Mouse (Mus musculus): ENCODE results near the gene Prdx6b. TPM values are rescaled to one million over a fixed set of nuclear protein-coding genes. Genes with fewer than 3 reads are reported as not detected.

Gene Prdx6b
- not detected in 2 replicates for polyA plus RNA-seq (2014; fragmentation: Nextera tagmentation; extraction: Ambion mirVana)

DNA sequence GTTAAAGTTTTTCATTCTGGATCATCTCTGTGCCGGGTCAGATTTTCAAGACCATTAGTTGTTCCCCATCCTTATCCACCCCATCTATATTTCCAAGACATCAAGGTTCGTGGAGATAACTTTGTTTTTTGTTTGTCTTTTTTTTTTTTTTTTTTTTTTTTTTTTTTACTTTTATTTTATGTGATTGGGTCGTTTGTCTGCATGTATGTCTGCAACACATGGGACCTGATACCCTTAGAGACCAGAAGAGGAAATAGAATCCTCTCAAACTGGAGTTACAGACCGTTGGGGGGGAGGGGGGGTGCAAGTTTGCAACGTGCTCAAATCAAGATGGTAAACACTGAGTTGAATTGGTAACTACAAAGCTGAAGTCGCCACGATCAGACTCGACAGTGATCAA lies at the start of gene Prdx6b:
Gene Prdx6b (plus strand): TSS at position 301 of the 400 bp plus-strand sequence.
- DNase-seq (ENCODE audit: low spot score) = no peak
- no peak within 1 kb of the TSS for H3K27ac ChIP-seq (ENCODE audit: low read depth, low read length)
- no peak within 1 kb of the TSS for H3K4me3 ChIP-seq (ENCODE audit: low read depth, low read length)
- WGBS = 83% methylated on average over 8 of the region's 8 CpGs
- no peak within 1 kb of the TSS for H3K9ac ChIP-seq (ENCODE audit: low read length)
- no peaks in the 10 kb centered on the region for H3K36me3 ChIP-seq (ENCODE audit: control insufficient read depth, insufficient read depth, low read length)
- H3K4me2 ChIP-seq (ENCODE audit: low read depth, low read length, severe bottlenecking) = no peak within 1 kb of the TSS
- no peak for ATAC-seq (replicated peaks; ENCODE audit: low FRiP score)
- H3K27me3 ChIP-seq (ENCODE audit: control insufficient read depth, insufficient read depth, low read length) = no peaks in the 10 kb centered on the region
- no peaks in the 10 kb centered on the region for H3K9me3 ChIP-seq (ENCODE audit: control insufficient read depth, low read length)
- no peaks in the 10 kb centered on the region for H3K4me1 ChIP-seq (replicated peaks; ENCODE audit: control insufficient read depth, insufficient read depth, low read length)

DNA sequence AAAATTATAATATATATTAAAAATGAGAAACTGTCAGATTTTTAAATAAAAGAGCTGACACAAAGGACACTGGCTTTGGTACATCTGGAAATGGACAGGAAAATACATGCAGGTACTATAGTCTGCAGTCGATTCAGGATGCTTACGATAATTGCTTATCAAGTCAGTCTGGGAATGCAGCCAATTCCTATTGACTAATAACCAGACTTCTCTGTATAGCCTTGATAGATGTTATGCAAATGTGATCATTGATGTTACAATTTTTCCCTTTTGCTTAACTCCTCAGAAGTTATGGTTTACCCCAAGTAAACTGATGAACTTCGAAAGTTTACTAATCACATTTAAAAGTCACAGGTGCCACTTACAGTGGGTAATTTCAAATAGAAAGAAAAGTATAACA lies 44.8 kb upstream of the Prdx6b start:
- DNase-seq (ENCODE audit: low spot score) = no peak

DNA sequence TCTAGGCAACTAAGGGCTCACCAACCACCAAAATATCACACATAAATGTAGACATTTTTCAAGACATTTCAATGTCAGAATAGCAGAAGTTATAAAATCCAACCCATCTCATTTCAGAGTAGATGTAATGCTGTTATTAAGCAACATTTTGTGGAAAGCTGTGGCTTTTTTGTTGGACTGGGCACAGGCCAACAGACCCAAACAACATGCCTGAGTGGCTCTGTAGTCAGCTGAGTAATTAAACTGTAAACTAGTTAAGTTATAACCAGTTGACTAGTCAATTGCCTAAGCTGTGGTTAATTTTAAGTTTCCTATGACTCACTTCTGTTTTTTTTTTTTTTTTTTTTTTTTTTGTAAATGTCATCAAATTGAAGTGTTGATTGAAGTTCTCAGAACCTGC lies 44.4 kb upstream of the Prdx6b start:
- Histone ChIP-seq H3K9me3 (ENCODE audit: control insufficient read depth, low read length) (no peaks in the 10 kb centered on the region), H3K27me3 (ENCODE audit: control insufficient read depth, insufficient read depth, low read length) (no peaks in the 10 kb centered on the region), H3K4me1 (replicated peaks; ENCODE audit: control insufficient read depth, insufficient read depth, low read length) (no peaks in the 10 kb centered on the region), H3K4me2 (ENCODE audit: low read depth, low read length, severe bottlenecking) (no peak overlapping the region), H3K36me3 (ENCODE audit: control insufficient read depth, insufficient read depth, low read length) (no peaks in the 10 kb centered on the region), H3K9ac (ENCODE audit: low read length) (no peak overlapping the region), H3K4me3 (ENCODE audit: low read depth, low read length) (no peak overlapping the region), H3K27ac (ENCODE audit: low read depth, low read length) (no peak overlapping the region)
- ATAC-seq (replicated peaks; ENCODE audit: low FRiP score) = no peak
- no peak for DNase-seq (ENCODE audit: low spot score)

More for the DNA sequence above, 44.8 kb upstream of the Prdx6b start:
- H3K9me3 ChIP-seq (ENCODE audit: control insufficient read depth, low read length) = no peaks in the 10 kb centered on the region
- H3K4me1 ChIP-seq (replicated peaks; ENCODE audit: control insufficient read depth, insufficient read depth, low read length) = no peaks in the 10 kb centered on the region
- H3K4me2 ChIP-seq (ENCODE audit: low read depth, low read length, severe bottlenecking) = no peak overlapping the region
- H3K27ac ChIP-seq (ENCODE audit: low read depth, low read length) = no peak overlapping the region
- H3K9ac ChIP-seq (ENCODE audit: low read length) = no peak overlapping the region
- H3K27me3 ChIP-seq (ENCODE audit: control insufficient read depth, insufficient read depth, low read length) = no peaks in the 10 kb centered on the region
- ATAC-seq (replicated peaks; ENCODE audit: low FRiP score) = no peak
- 94% methylated on average over 3 of the region's 3 CpGs for WGBS
- H3K36me3 ChIP-seq (ENCODE audit: control insufficient read depth, insufficient read depth, low read length) = no peaks in the 10 kb centered on the region
- H3K4me3 ChIP-seq (ENCODE audit: low read depth, low read length) = no peak overlapping the region

DNA sequence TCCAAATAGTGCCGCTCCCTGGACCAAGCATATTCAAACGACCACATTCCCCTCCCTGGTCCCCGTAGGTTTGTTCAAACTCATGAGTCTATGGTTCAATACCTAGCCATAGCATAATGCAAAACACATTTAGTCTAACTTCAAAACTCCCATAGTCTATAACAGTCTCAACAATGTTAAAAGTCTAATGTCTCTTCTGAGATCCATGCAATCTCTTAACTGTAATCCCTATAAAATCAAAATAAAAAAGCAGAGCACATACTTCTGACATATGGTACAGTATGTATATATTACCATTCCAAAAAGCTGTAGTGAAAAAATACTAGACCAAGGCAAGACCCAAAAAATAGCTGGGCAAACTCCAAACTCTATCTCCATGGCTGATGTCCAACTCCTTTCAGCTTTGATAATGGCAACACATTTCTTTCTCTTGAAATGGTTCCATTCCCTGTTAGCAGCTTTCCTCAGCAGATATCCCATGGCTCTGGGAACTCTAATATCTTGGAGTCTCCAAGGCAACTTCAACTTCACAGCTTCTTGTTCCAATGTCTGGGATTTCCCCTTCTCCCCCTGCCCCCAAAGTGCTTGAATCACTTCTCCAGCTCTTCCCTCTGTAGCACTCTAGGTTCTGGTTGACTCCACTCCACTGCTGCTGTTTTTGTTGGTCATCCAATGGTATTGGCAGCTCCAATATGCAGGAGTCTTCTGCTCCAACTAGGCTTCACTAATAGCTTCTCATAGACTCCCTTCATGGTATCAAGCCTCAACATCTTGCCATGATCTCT lies 32.2 kb upstream of the Prdx6b start:
- DNase-seq (ENCODE audit: low spot score) = no peak
- H3K4me1 ChIP-seq (replicated peaks; ENCODE audit: control insufficient read depth, insufficient read depth, low read length) = no peaks in the 10 kb centered on the region
- no peak overlapping the region for H3K4me2 ChIP-seq (ENCODE audit: low read depth, low read length, severe bottlenecking)
- no peak for ATAC-seq (replicated peaks; ENCODE audit: low FRiP score)
- no peaks in the 10 kb centered on the region for H3K9me3 ChIP-seq (ENCODE audit: control insufficient read depth, low read length)
- WGBS = 89% methylated on average over 3 of the region's 3 CpGs
- H3K4me3 ChIP-seq (ENCODE audit: low read depth, low read length) = no peak overlapping the region
- no peaks in the 10 kb centered on the region for H3K36me3 ChIP-seq (ENCODE audit: control insufficient read depth, insufficient read depth, low read length)
- no peak overlapping the region for H3K27ac ChIP-seq (ENCODE audit: low read depth, low read length)
- H3K27me3 ChIP-seq (ENCODE audit: control insufficient read depth, insufficient read depth, low read length) = no peaks in the 10 kb centered on the region
- H3K9ac ChIP-seq (ENCODE audit: low read length) = no peak overlapping the region

DNA sequence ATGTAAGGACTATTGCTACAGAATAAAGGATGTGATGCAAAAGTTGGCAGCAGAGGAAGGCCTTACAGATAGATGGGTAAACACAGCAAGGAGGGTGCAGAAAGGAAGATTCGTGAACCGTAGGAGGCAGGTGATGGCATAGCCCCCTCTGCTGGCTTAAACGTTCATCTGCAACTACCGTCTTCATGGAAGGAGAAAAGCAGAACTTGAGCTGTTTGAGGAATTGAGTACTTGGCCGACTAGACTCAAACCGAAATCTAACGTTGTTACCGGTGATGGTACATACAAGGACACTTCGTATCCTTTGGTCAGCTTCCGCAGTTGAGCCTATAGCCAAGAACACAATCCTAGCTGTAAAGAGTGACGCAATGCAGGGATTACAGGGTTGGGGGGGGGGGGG lies 25.4 kb upstream of the Prdx6b start:
- Histone ChIP-seq H3K4me3 (ENCODE audit: low read depth, low read length) (no peak overlapping the region), H3K4me2 (ENCODE audit: low read depth, low read length, severe bottlenecking) (no peak overlapping the region)
- WGBS = 21% methylated on average over 11 of the region's 11 CpGs

DNA sequence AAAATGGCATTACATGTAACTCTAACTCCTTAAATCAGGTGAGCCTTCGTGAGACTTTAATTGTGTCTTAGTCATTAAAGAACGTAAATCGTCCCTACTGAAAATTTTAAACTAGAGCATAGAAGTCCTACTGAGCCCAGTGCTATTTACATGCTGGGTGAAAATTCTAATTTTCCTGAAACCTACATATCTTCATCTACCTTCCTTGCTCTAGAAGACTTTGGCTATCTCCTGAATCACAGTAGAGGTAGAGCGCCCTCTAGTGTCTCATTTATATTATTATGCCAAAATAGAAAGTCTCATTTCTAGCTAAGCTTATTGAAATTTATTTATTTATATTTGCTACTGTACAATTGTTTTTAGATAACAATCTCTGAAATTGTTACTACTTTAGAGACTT lies 24.2 kb upstream of the Prdx6b start:
- Histone ChIP-seq H3K36me3 (ENCODE audit: control insufficient read depth, insufficient read depth, low read length) (no peaks in the 10 kb centered on the region), H3K27me3 (ENCODE audit: control insufficient read depth, insufficient read depth, low read length) (no peaks in the 10 kb centered on the region), H3K4me2 (ENCODE audit: low read depth, low read length, severe bottlenecking) (no peak overlapping the region), H3K9me3 (ENCODE audit: control insufficient read depth, low read length) (no peaks in the 10 kb centered on the region), H3K9ac (ENCODE audit: low read length) (no peak overlapping the region), H3K4me1 (replicated peaks; ENCODE audit: control insufficient read depth, insufficient read depth, low read length) (no peaks in the 10 kb centered on the region), H3K27ac (ENCODE audit: low read depth, low read length) (no peak overlapping the region), H3K4me3 (ENCODE audit: low read depth, low read length) (no peak overlapping the region)
- WGBS = 53% methylated on average over 4 of the region's 4 CpGs
- DNase-seq (ENCODE audit: low spot score) = no peak
- ATAC-seq (replicated peaks; ENCODE audit: low FRiP score) = no peak

More for the DNA sequence above, 25.4 kb upstream of the Prdx6b start:
- Histone ChIP-seq H3K9me3 (ENCODE audit: control insufficient read depth, low read length) (no peaks in the 10 kb centered on the region), H3K9ac (ENCODE audit: low read length) (no peak overlapping the region), H3K36me3 (ENCODE audit: control insufficient read depth, insufficient read depth, low read length) (no peaks in the 10 kb centered on the region), H3K4me1 (replicated peaks; ENCODE audit: control insufficient read depth, insufficient read depth, low read length) (no peaks in the 10 kb centered on the region), H3K27me3 (ENCODE audit: control insufficient read depth, insufficient read depth, low read length) (no peaks in the 10 kb centered on the region), H3K27ac (ENCODE audit: low read depth, low read length) (no peak overlapping the region)
- DNase-seq (ENCODE audit: low spot score) (peak; percentile 76), ATAC-seq (replicated peaks; ENCODE audit: low FRiP score) (peak; percentile 62)

DNA sequence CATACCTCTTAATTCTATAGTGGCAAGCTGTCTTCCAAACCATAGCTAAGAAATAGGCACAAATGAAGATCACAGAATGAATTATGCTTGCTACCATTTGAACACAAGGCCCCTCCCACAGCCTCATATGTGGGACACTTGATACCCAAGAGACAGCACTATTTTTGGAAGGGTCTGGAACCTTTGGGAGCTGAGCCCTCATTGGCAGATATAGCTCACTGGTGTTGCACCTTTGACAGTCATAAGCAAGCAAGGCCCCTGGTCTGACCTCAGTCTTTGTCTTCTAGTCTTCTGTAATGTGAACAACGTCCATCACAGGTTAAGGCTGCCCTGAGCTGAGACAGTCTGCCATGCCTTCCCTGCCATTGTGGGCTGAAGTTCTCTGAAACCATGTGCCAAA lies 20.8 kb upstream of the Prdx6b start:
- no peaks in the 10 kb centered on the region for H3K27me3 ChIP-seq (ENCODE audit: control insufficient read depth, insufficient read depth, low read length)
- H3K4me3 ChIP-seq (ENCODE audit: low read depth, low read length) = no peak overlapping the region
- no peaks in the 10 kb centered on the region for H3K4me1 ChIP-seq (replicated peaks; ENCODE audit: control insufficient read depth, insufficient read depth, low read length)
- H3K36me3 ChIP-seq (ENCODE audit: control insufficient read depth, insufficient read depth, low read length) = no peaks in the 10 kb centered on the region
- H3K9ac ChIP-seq (ENCODE audit: low read length) = no peak overlapping the region
- no peak overlapping the region for H3K27ac ChIP-seq (ENCODE audit: low read depth, low read length)
- ATAC-seq (replicated peaks; ENCODE audit: low FRiP score) (no peak), DNase-seq (ENCODE audit: low spot score) (no peak)
- 71% methylated on average over 1 of the region's 1 CpGs for WGBS
- no peak overlapping the region for H3K4me2 ChIP-seq (ENCODE audit: low read depth, low read length, severe bottlenecking)
- H3K9me3 ChIP-seq (ENCODE audit: control insufficient read depth, low read length) = no peaks in the 10 kb centered on the region

DNA sequence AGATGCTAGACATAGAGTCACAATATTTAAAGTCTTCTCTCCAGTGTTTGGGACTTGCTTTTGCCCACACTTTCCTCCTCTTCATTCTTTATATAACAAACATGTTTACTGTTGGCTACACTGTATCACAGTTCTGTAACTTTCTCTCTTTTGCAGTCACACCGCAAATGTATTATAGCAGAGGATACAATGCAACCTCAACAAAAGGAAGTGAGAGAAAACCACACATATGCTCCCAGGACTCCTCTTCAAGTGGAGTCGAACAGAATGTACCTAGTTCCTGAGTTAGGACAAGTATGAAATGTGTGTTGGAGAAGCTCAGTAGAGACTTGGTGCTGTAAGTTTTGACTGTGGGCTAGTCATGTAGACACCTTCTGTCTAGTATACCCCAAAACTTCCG lies 19.2 kb upstream of the Prdx6b start:
- no peaks in the 10 kb centered on the region for H3K4me1 ChIP-seq (replicated peaks; ENCODE audit: control insufficient read depth, insufficient read depth, low read length)
- H3K9ac ChIP-seq (ENCODE audit: low read length) = no peak overlapping the region
- DNase-seq (ENCODE audit: low spot score) (no peak), ATAC-seq (replicated peaks; ENCODE audit: low FRiP score) (no peak)
- no peaks in the 10 kb centered on the region for H3K9me3 ChIP-seq (ENCODE audit: control insufficient read depth, low read length)
- H3K4me3 ChIP-seq (ENCODE audit: low read depth, low read length) = no peak overlapping the region
- WGBS = 92% methylated on average over 3 of the region's 3 CpGs
- no peak overlapping the region for H3K27ac ChIP-seq (ENCODE audit: low read depth, low read length)
- no peaks in the 10 kb centered on the region for H3K36me3 ChIP-seq (ENCODE audit: control insufficient read depth, insufficient read depth, low read length)
- no peak overlapping the region for H3K4me2 ChIP-seq (ENCODE audit: low read depth, low read length, severe bottlenecking)
- H3K27me3 ChIP-seq (ENCODE audit: control insufficient read depth, insufficient read depth, low read length) = no peaks in the 10 kb centered on the region

DNA sequence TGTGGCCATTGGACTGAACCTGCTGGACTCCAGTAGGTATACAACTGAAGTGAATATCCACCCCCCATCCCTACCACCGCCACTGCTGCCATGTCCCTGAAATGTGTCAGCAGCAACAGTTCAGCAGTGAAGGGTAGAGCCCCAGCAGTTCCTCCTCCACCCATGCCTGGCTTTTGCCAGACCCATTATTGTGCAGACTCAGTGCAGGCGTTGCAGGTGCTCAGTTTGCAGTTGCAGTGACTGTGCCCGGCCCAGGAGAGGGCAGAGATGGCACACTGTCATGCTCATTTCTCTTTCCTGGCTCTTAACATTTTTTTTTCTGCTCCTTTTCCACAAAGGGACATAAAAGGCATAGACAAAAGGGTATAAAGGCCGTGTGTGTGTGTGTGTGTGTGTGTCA lies 18.5 kb upstream of the Prdx6b start:
- DNase-seq (ENCODE audit: low spot score) = no peak

More for the DNA sequence above, 18.5 kb upstream of the Prdx6b start:
- Histone ChIP-seq H3K36me3 (ENCODE audit: control insufficient read depth, insufficient read depth, low read length) (no peaks in the 10 kb centered on the region), H3K27me3 (ENCODE audit: control insufficient read depth, insufficient read depth, low read length) (no peaks in the 10 kb centered on the region), H3K9me3 (ENCODE audit: control insufficient read depth, low read length) (no peaks in the 10 kb centered on the region), H3K4me2 (ENCODE audit: low read depth, low read length, severe bottlenecking) (no peak overlapping the region), H3K9ac (ENCODE audit: low read length) (no peak overlapping the region), H3K4me3 (ENCODE audit: low read depth, low read length) (no peak overlapping the region), H3K27ac (ENCODE audit: low read depth, low read length) (no peak overlapping the region), H3K4me1 (replicated peaks; ENCODE audit: control insufficient read depth, insufficient read depth, low read length) (no peaks in the 10 kb centered on the region)
- ATAC-seq (replicated peaks; ENCODE audit: low FRiP score) = no peak
- 80% methylated on average over 4 of the region's 4 CpGs for WGBS
